Mouse (Mus musculus) frontal cortex, adult 2 months (tissue): ENCODE measurements around the gene Ywhae. TPM values are rescaled to one million over a fixed set of nuclear protein-coding genes. Genes with fewer than 3 reads are reported as not detected.
"Not testable (repeated sequence)": the region's sequence is repeated elsewhere in the genome, so short reads cannot be mapped to it uniquely, and the experiment has no call there.

Experiments
- DNase-seq, 2 experiments: peaks; one replicate each; pipeline ENCODE4 v3.0.0; 2022; ENCODE audit warnings: low spot score in 1 of 2; ENCODE audit errors: extremely low spot score in 1 of 2
- polyA plus RNA-seq: library from polyadenylated mRNA; depleted of rRNA; stranded (reverse); fragments of >200 nt; gene quantifications from 2 replicates; pipeline ENCODE4 v1.2.3, GENCODE M21; 2012; rRNA removed

Gene Ywhae
- 1,066 and 1,088 TPM in 2 replicates for polyA plus RNA-seq

- peak; percentile 79 to 95 for DNase-seq
Measured at GRCm38 (mm10) chr11:75732434-75733226, at the start of gene Ywhae. Ywhae (plus strand) TSS chr11:75732869.

- DNase-seq = no peak
Measured at GRCm38 (mm10) chr11:75684462-75684861, 48.2 kb upstream of the Ywhae start.

GRCm38 (mm10) chr11:75684956-75685355 is 47.7 kb upstream of the Ywhae start:
- no peak for DNase-seq

- no peak for DNase-seq
Measured at GRCm38 (mm10) chr11:75687343-75687993, 45.2 kb upstream of the Ywhae start.

GRCm38 (mm10) chr11:75688132-75688531 is 44.5 kb upstream of the Ywhae start:
- no peak for DNase-seq

- DNase-seq = no peak
Measured at GRCm38 (mm10) chr11:75689977-75690376, 42.7 kb upstream of the Ywhae start.

GRCm38 (mm10) chr11:75691047-75691446 is 41.6 kb upstream of the Ywhae start:
- DNase-seq = no peak

- DNase-seq = no peak
Measured at GRCm38 (mm10) chr11:75693570-75693969, 39.1 kb upstream of the Ywhae start.

- DNase-seq = not testable (repeated sequence)
Measured at GRCm38 (mm10) chr11:75697464-75697863, 35.2 kb upstream of the Ywhae start.

GRCm38 (mm10) chr11:75700557-75700956 is 32.1 kb upstream of the Ywhae start:
- no peak for DNase-seq

- no peak for DNase-seq
Measured at GRCm38 (mm10) chr11:75702761-75703160, 29.9 kb upstream of the Ywhae start.

- DNase-seq = peak in 1 of 2 experiments; percentile 22
Measured at GRCm38 (mm10) chr11:75703748-75704147, 28.9 kb upstream of the Ywhae start.

- DNase-seq = no peak
Measured at GRCm38 (mm10) chr11:75713949-75714348, 18.7 kb upstream of the Ywhae start.

- DNase-seq = no peak
Measured at GRCm38 (mm10) chr11:75715556-75715955, 17.1 kb upstream of the Ywhae start.

GRCm38 (mm10) chr11:75716661-75717325 is 15.9 kb upstream of the Ywhae start:
- DNase-seq = no peak

- DNase-seq = no peak
Measured at GRCm38 (mm10) chr11:75722339-75722738, 10.3 kb upstream of the Ywhae start.

GRCm38 (mm10) chr11:75727168-75727567 is 5.5 kb upstream of the Ywhae start:
- DNase-seq = no peak

GRCm38 (mm10) chr11:75727659-75728058 is 5.0 kb upstream of the Ywhae start:
- DNase-seq = not testable (repeated sequence)

- peak; percentile 30 to 65 for DNase-seq
Measured at GRCm38 (mm10) chr11:75733227-75733940, 715 bp downstream of the Ywhae start.

- no peak for DNase-seq
Measured at GRCm38 (mm10) chr11:75735462-75736252, 3.0 kb downstream of the Ywhae start.
